Mouse (Mus musculus) C2C12 (cell line): Measurements from ENCODE around the gene Sgf29.

Source experiments
- CEBPB ChIP-seq: IDR thresholded peaks from one replicate; pipeline ENCODE4 v1.6.1; 2011; ENCODE audit warnings: low read depth, mild to moderate bottlenecking, control low read depth, moderate library complexity
- CTCF ChIP-seq: IDR thresholded peaks from one replicate; pipeline ENCODE4 v1.5.1; 2011; ENCODE audit not compliant: control insufficient read depth, insufficient read depth, insufficient read length
- MYOG ChIP-seq: IDR thresholded peaks from one replicate; pipeline ENCODE4 v1.6.1; 2011; ENCODE audit not compliant: control insufficient read depth, insufficient read length; ENCODE audit errors: extremely low read depth

DNA sequence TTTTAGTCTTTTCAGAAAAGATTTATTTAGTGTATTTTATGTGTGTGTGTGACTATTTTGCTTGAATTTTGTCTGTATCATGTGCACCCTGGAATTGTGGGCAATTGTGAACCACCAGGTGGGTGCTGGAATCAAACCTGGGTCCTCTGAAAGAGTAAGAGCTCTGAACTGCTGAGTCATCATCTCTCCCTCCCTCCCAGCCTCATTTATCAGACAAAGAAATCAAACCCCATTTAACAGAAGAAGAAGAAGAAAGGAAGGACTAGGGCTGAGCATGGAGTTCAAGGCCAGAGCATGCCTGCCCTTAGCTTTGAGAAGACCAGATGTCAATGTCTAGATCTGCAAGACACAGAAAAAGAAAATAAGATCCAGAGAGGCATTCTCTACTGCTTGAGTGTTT, 13.7 kb upstream of the Sgf29 start:
- TF ChIP-seq CTCF (no peak), MYOG (no peak), CEBPB (no peak)
